Mouse (Mus musculus): Measurements from ENCODE around the gene Pcsk4. TPM values are rescaled to one million over a fixed set of nuclear protein-coding genes. Genes with fewer than 3 reads are reported as not detected.

Pcsk4 gene
- total RNA-seq, 2 experiments from 2014 or later, result 0.84 to 1.0 TPM

- Histone ChIP-seq H3K4me3 (no peak overlapping the region), H3K27ac (no peak overlapping the region)
- TF ChIP-seq CTCF (IDR thresholded peaks at IDR 0.05), result no peak
- DNase-seq, result no peak
- intact Hi-C loops (cut with DNase I), result no loop called here
Measured at GRCm38 (mm10) chr10:80314494-80315001, 14.8 kb downstream of the Pcsk4 start.

GRCm38 (mm10) chr10:80313627-80314201 is 15.6 kb downstream of the Pcsk4 start:
- Histone ChIP-seq H3K4me3 (no peak overlapping the region; the same call in 1 of the 2 replicates), H3K27ac (peak overlapping the region; percentile 16; the same call in 1 of the 2 replicates)
- intact Hi-C loops (cut with DNase I), result no loop called here
- DNase-seq, result no peak
- no peak for TF ChIP-seq CTCF (IDR thresholded peaks at IDR 0.05)

- Histone ChIP-seq H3K4me3 (no peak overlapping the region), H3K27ac (no peak overlapping the region; the same call in 1 of the 2 replicates)
- intact Hi-C loops (cut with DNase I), result no loop called here
- DNase-seq, result no peak
- TF ChIP-seq CTCF (IDR thresholded peaks at IDR 0.05), result no peak
Measured at GRCm38 (mm10) chr10:80312586-80313504, 16.5 kb downstream of the Pcsk4 start.

- no peak for TF ChIP-seq CTCF (IDR thresholded peaks at IDR 0.05)
- no peak overlapping the region for H3K27ac ChIP-seq
- intact Hi-C loops (cut with DNase I), result no loop called here
- DNase-seq, result no peak
- H3K4me3 ChIP-seq, result no peak overlapping the region
Measured at GRCm38 (mm10) chr10:80311560-80311959, 17.7 kb downstream of the Pcsk4 start.

- DNase-seq, result no peak
- TF ChIP-seq CTCF (IDR thresholded peaks at IDR 0.05), result no peak
- 0 out of 2 replicates have a peak overlapping the region, but pooled peaks have one; percentile 17 for H3K4me3 ChIP-seq
- intact Hi-C loops (cut with DNase I), result no loop called here
- H3K27ac ChIP-seq, result no peak overlapping the region
Measured at GRCm38 (mm10) chr10:80304862-80305261, 24.4 kb downstream of the Pcsk4 start.

DNA sequence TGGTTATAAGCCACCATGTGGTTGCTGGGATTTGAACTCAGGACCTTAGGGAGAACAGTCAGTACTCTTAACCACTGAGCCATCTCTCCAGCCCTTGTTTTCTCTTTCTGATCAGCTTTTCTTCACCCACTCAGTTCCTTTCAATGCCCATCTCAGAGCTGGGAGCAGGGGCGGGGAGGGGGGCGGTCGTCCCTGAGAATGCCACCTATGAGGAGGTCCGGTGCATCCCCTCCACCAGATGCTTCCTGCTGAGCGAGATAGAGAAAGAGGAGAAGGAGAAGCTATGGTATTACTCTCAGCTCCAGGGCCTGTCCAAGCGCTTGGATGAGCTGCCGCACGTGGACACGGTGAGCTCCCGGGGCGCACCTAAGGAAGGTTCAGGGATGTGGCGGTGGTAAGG is 24.8 kb downstream of the Pcsk4 start:
- TF ChIP-seq CTCF (IDR thresholded peaks at IDR 0.05), result no peak
- Histone ChIP-seq H3K4me3 (no peak overlapping the region), H3K27ac (no peak overlapping the region)
- intact Hi-C loops (cut with DNase I), result no loop called here
- DNase-seq, result no peak

DNA sequence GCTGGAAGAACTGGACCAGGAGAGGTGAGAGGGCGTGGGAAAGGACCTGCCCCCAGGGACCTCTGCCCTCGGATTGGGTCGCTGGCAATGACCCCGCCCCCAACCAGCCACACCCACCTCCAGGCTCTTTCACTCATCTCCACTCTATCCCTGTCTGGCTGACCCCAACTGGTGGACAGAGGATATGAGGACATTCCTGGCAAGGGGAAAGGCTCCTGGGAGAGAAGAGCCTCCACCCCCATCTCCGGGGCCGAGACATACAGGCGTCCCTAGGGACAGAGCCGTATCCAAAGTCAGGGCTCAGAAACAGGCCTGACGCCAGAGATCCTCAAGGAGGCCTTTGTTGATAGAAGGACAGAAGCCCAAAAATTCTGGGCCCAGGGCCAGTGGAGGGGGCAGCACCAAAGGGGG is 26.8 kb downstream of the Pcsk4 start:
- peak; percentile 9; the same call in 1 of the 2 replicates for TF ChIP-seq CTCF (IDR thresholded peaks at IDR 0.05)
- peak; percentile 90 for DNase-seq
- intact Hi-C loops (cut with DNase I), result no loop called here
- Histone ChIP-seq H3K4me3 (peak overlapping the region; percentile 49), H3K27ac (peak overlapping the region; percentile 75)

GRCm38 (mm10) chr10:80302082-80302355 is 27.3 kb downstream of the Pcsk4 start:
- H3K27ac ChIP-seq, result peak overlapping the region; percentile 75

DNA sequence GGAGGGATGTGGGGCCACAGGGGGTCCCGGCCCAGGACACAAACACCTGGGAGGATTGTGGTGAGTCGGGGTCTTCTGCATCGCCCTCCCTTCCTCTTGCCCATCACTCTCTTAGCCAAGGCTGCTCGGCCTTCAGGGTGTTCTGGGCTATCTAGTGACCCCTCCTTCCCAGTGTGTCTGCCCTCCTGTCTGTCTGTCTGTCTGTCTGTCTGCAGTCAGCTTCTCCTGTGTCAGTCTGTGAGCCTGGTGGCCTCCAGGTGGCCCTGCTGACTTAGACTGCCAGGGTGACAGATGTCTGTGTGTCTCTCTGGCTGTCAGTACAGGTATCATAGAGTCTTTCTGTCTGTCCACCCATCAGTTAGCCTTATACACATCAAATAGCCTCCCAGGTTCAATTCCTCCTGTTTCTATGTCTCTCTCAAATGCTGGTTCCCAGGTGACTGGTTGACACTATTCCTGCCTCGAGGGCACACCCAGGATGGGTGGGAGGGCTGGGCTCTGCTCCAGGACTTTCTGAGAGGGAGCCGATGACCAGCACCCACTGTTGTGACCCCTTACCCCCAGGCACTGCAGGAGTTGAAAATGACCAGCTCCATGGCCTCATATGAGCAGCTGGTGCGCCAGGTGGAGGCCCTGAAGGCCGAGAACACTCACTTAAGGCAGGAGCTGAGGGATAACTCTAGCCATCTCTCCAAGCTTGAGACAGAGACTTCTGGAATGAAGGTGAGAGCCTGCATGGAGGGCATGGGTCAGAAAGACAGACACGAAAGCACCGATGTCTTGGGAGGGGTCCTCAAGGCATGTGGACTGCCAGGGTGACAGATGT is 27.8 kb downstream of the Pcsk4 start:
- TF ChIP-seq CTCF (IDR thresholded peaks at IDR 0.05), result no peak
- H3K27ac ChIP-seq, result peak overlapping the region; percentile 75
- H3K4me3 ChIP-seq, result peak overlapping the region; percentile 49
- intact Hi-C loops (cut with DNase I), result no loop called here
- DNase-seq, result no peak

More at GRCm38 (mm10) chr10:80302082-80302355, 27.3 kb downstream of the Pcsk4 start:
- intact Hi-C loops (cut with DNase I), result no loop called here
- no peak for DNase-seq
- H3K4me3 ChIP-seq, result peak overlapping the region; percentile 49
- no peak for TF ChIP-seq CTCF (IDR thresholded peaks at IDR 0.05)

DNA sequence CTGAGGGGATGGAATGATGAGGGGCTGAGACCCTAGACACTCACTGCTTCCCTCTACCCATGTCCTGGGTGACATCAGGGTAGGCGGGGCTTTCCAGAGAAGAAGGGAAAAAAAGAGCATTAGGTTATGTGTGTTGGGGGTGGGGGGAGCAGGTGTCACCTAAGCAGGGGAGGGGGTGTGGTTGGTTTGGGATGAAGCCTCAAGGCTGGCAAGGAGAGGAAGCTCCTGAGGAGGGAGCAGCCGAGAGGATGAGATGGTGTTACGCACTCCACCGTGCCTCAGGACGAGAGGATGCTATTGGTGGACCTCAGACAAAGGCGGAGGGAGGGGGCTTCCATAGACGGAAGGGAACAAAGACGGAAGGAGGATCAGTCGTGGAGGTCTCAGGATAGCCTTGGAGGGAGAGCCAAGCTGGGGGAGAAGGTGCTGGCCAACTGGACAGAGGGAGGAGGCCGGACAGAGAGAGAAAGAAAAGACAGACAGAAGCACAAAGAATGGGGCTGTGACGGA is 28.6 kb downstream of the Pcsk4 start:
- no peak overlapping the region for H3K4me3 ChIP-seq
- no peak for TF ChIP-seq CTCF (IDR thresholded peaks at IDR 0.05)
- peak overlapping the region; percentile 75; the same call in 1 of the 2 replicates for H3K27ac ChIP-seq
- intact Hi-C loops (cut with DNase I), result no loop called here
- no peak for DNase-seq

- DNase-seq, result no peak
- no peak for TF ChIP-seq CTCF (IDR thresholded peaks at IDR 0.05)
- no peak overlapping the region for H3K27ac ChIP-seq
- intact Hi-C loops (cut with DNase I), result no loop called here
- H3K4me3 ChIP-seq, result no peak overlapping the region
Measured at GRCm38 (mm10) chr10:80299824-80300223, 29.5 kb downstream of the Pcsk4 start.

DNA sequence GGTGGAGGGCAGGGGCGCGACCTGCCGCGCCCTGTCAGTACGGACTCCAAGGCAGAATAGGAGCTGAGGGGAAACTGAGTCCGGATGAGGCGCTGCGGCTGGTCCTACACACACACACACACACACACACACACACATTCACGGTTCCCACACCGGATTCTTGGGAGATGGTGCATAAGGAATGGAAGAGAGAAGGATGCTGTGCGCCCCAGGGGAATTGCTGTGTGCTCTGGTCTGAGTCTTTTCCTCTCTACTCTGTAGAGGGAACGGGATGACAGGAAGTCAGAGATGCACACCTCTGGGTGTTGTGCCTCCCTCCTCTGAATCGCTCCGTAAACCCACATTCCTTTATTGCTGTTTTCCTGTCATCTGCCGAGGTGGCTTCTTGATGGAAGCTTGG is 30.0 kb downstream of the Pcsk4 start:
- TF ChIP-seq CTCF (IDR thresholded peaks at IDR 0.05), result no peak
- no peak for DNase-seq
- peak overlapping the region; percentile 36; the same call in 1 of the 2 replicates for H3K4me3 ChIP-seq
- intact Hi-C loops (cut with DNase I), result no loop called here
- H3K27ac ChIP-seq, result no peak overlapping the region

All from gastrocnemius, adult 2 months (tissue).